In the genomic region with DNA sequence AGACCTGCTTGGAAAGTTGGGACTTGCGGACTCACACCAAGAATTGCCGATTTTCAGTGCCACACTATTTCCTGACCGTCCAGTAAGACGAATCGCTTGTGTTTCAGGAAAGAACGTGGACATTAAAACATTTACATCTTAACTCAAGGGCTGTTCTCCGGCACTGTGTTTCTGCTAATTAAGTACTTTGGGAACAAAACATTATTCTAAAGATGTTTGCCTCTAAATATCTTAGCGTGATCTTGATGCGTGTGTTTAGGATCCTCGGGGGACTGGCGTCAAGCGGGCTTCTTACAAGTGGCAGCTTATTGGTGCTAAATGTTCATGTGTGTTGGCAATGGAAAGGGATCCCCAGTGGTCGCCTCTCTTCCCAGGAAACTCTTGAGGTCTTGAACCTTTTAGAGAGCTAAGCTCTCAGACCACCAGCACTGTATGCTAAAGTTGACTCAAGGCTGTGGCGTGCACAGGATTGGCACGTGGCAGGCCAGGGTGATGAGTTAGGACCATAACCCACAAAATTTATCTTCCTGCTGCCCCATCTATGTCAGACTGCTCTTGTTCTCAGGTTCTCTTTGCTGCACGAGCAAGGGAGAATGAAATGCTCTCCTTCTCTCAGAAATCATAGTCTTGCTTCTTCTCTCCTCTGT, we compare ENCODE assay signal across 17 mouse cellular contexts. TPM values are rescaled to one million over a fixed set of nuclear protein-coding genes. Genes with fewer than 3 reads are reported as not detected.
DNase-seq lines count a peak whose midpoint lies in the region; ATAC-seq and TF ChIP-seq lines count a peak whose summit lies in the region.
"Had no signal": no experiment of that assay in that cellular context is flagged by ENCODE, and none has a peak within 500 bp of the region (broad histone marks: within the 10 kb centered on the region; RNA-seq: fewer than 3 reads in every experiment).

No protein-coding gene starts in this region.

- no peaks in the 10 kb centered on the region; the same call in 1 of the 2 replicates for H3K27me3 ChIP-seq in forebrain, postnatal 0 days (ENCODE audit: insufficient read depth, low read length)
- H3K27me3 ChIP-seq in forebrain, embryonic 11.5 days (ENCODE audit: control insufficient read depth, insufficient read depth, low read length) = peaks cover 3% of the 10 kb centered on the region
- peaks cover 27% of the 10 kb centered on the region for H3K27me3 ChIP-seq in liver, embryonic 15.5 days
- peaks cover 24% of the 10 kb centered on the region for H3K27me3 ChIP-seq in liver, postnatal 0 days (ENCODE audit: insufficient read depth, low read length)
- 0 out of 2 replicates have a peak, but pooled peaks cover 5% of the 10 kb centered on the region for H3K27me3 ChIP-seq in hindbrain, embryonic 15.5 days
- no peaks in the 10 kb centered on the region for H3K27me3 ChIP-seq in midbrain, postnatal 0 days (ENCODE audit: insufficient read depth, low read length)

- H3K36me3 ChIP-seq in forebrain, postnatal 0 days (ENCODE audit: insufficient read depth) = no peaks in the 10 kb centered on the region
- H3K36me3 ChIP-seq in forebrain, embryonic 11.5 days (ENCODE audit: control insufficient read depth, insufficient read depth, low read length) = no peaks in the 10 kb centered on the region
- H3K36me3 ChIP-seq in liver, embryonic 15.5 days (replicated peaks) = 0 out of 2 replicates have a peak, but pooled peaks cover 4% of the 10 kb centered on the region
- H3K36me3 ChIP-seq in liver, postnatal 0 days (replicated peaks; ENCODE audit: insufficient read depth, low read length) = no peaks in the 10 kb centered on the region
- H3K36me3 ChIP-seq in hindbrain, embryonic 15.5 days = no peaks in the 10 kb centered on the region
- H3K36me3 ChIP-seq in midbrain, postnatal 0 days (ENCODE audit: insufficient read depth, low read length) = no peaks in the 10 kb centered on the region

- WGBS in forebrain, postnatal 0 days = 93% methylated on average over 16 of the region's 16 CpGs
- 96% methylated on average over 16 of the region's 16 CpGs for WGBS in forebrain, embryonic 11.5 days
- 91% methylated on average over 16 of the region's 16 CpGs for WGBS in liver, embryonic 15.5 days (ENCODE audit: insufficient replicate concordance)
- WGBS in liver, postnatal 0 days (ENCODE audit: insufficient replicate concordance) = 92% methylated on average over 16 of the region's 16 CpGs
- WGBS in hindbrain, embryonic 15.5 days = 92% methylated on average over 16 of the region's 16 CpGs
- 92% methylated on average over 16 of the region's 16 CpGs for WGBS in midbrain, postnatal 0 days

- H3K4me3 ChIP-seq in forebrain, postnatal 0 days (ENCODE audit: low read depth, low read length) = no peak overlapping the region
- H3K4me3 ChIP-seq in forebrain, embryonic 11.5 days (ENCODE audit: low read depth, low read length) = no peak overlapping the region
- no peak overlapping the region for H3K4me3 ChIP-seq in liver, embryonic 15.5 days (replicated peaks)
- H3K4me3 ChIP-seq in liver, postnatal 0 days (ENCODE audit: low read depth, low read length) = no peak overlapping the region
- no peak overlapping the region for H3K4me3 ChIP-seq in hindbrain, embryonic 15.5 days
- H3K4me3 ChIP-seq in midbrain, postnatal 0 days (ENCODE audit: low read depth, low read length) = no peak overlapping the region

- H3K4me2 ChIP-seq in forebrain, postnatal 0 days (ENCODE audit: low read depth) = 0 out of 2 replicates have a peak overlapping the region, but pooled peaks have one; percentile 92
- no peak overlapping the region for H3K4me2 ChIP-seq in forebrain, embryonic 11.5 days (ENCODE audit: low read depth, low read length, severe bottlenecking)
- peak overlapping the region; percentile 97; the same call in 1 of the 2 replicates for H3K4me2 ChIP-seq in liver, embryonic 15.5 days
- H3K4me2 ChIP-seq in liver, postnatal 0 days (ENCODE audit: low read depth, low read length) = no peak overlapping the region
- peak overlapping the region; percentile 91; the same call in 1 of the 2 replicates for H3K4me2 ChIP-seq in hindbrain, embryonic 15.5 days
- H3K4me2 ChIP-seq in midbrain, postnatal 0 days (ENCODE audit: low read depth, low read length, poor library complexity, severe bottlenecking) = 0 out of 2 replicates have a peak overlapping the region, but pooled peaks have one; percentile 96

- no peak overlapping the region for H3K27ac ChIP-seq in forebrain, postnatal 0 days (ENCODE audit: low read depth, low read length)
- H3K27ac ChIP-seq in forebrain, embryonic 11.5 days (ENCODE audit: low read depth, low read length) = no peak overlapping the region
- H3K27ac ChIP-seq in liver, embryonic 15.5 days (replicated peaks) = no peak overlapping the region
- no peak overlapping the region for H3K27ac ChIP-seq in liver, postnatal 0 days (ENCODE audit: low read depth)
- H3K27ac ChIP-seq in hindbrain, embryonic 15.5 days (replicated peaks) = no peak overlapping the region
- no peak overlapping the region for H3K27ac ChIP-seq in midbrain, postnatal 0 days (ENCODE audit: low read depth, low read length)
- H3K27ac ChIP-seq: macrophage had no signal

- no peak for ATAC-seq in forebrain, postnatal 0 days
- ATAC-seq in forebrain, embryonic 11.5 days (replicated peaks; ENCODE audit: low FRiP score) = no peak
- no peak for ATAC-seq in liver, embryonic 15.5 days (ENCODE audit: insufficient read depth)
- ATAC-seq in liver, postnatal 0 days = no peak
- no peak for ATAC-seq in hindbrain, embryonic 15.5 days (ENCODE audit: low FRiP score, low read depth)
- no peak for ATAC-seq in midbrain, postnatal 0 days (ENCODE audit: low FRiP score)

- no peak overlapping the region for H3K9ac ChIP-seq in forebrain, postnatal 0 days
- H3K9ac ChIP-seq in forebrain, embryonic 11.5 days (ENCODE audit: low read length) = no peak overlapping the region
- H3K9ac ChIP-seq in liver, embryonic 15.5 days = 0 out of 2 replicates have a peak overlapping the region, but pooled peaks have one; percentile 8
- H3K9ac ChIP-seq in liver, postnatal 0 days (replicated peaks) = no peak overlapping the region
- H3K9ac ChIP-seq in hindbrain, embryonic 15.5 days = no peak overlapping the region
- H3K9ac ChIP-seq in midbrain, postnatal 0 days (replicated peaks; ENCODE audit: low read length, poor library complexity, severe bottlenecking) = no peak overlapping the region

- no peak for TF ChIP-seq CTCF in forebrain, postnatal 0 days (IDR thresholded peaks at IDR 0.05; ENCODE audit: low read depth)
- no peak for TF ChIP-seq CTCF in liver, postnatal 0 days (IDR thresholded peaks at IDR 0.05; ENCODE audit: low read depth)
- no peak for TF ChIP-seq CTCF in midbrain, postnatal 0 days (IDR thresholded peaks at IDR 0.05)

- DNase-seq in forebrain, postnatal 0 days = no peak
- no peak for DNase-seq in forebrain, embryonic 11.5 days (ENCODE audit: low spot score)
- DNase-seq in liver, postnatal 0 days = no peak
- no peak for DNase-seq in midbrain, postnatal 0 days (ENCODE audit: low spot score)
- no peak for DNase-seq in cerebellum, adult 9-11 months
- DNase-seq: adrenal gland, postnatal 10 days; cerebellum, adult 11 months; cerebellum, postnatal 25 days; gastrocnemius, postnatal 10 days; heart, postnatal 10 days; lung, adult 2 months; right cerebral cortex, postnatal 25 days; thymus, postnatal 4 days had no signal

- peaks cover 21% of the 10 kb centered on the region for H3K4me1 ChIP-seq in forebrain, postnatal 0 days (ENCODE audit: insufficient read depth)
- peaks cover 4% of the 10 kb centered on the region; the same call in 1 of the 2 replicates for H3K4me1 ChIP-seq in forebrain, embryonic 11.5 days (replicated peaks; ENCODE audit: control insufficient read depth, insufficient read depth, low read length)
- peaks cover 63% of the 10 kb centered on the region for H3K4me1 ChIP-seq in liver, embryonic 15.5 days (replicated peaks)
- peaks cover 35% of the 10 kb centered on the region for H3K4me1 ChIP-seq in liver, postnatal 0 days (ENCODE audit: insufficient read depth)
- peaks cover 32% of the 10 kb centered on the region for H3K4me1 ChIP-seq in hindbrain, embryonic 15.5 days (replicated peaks)
- peaks cover 11% of the 10 kb centered on the region; the same call in 1 of the 2 replicates for H3K4me1 ChIP-seq in midbrain, postnatal 0 days (ENCODE audit: insufficient read depth, low read length)

- TF ChIP-seq EP300 in liver, postnatal 0 days (IDR thresholded peaks at IDR 0.05; ENCODE audit: low read depth) = no peak

- H3K9me3 ChIP-seq in forebrain, postnatal 0 days (ENCODE audit: low read length) = no peaks in the 10 kb centered on the region
- no peaks in the 10 kb centered on the region for H3K9me3 ChIP-seq in forebrain, embryonic 11.5 days (ENCODE audit: control insufficient read depth, low read length)
- H3K9me3 ChIP-seq in liver, embryonic 15.5 days (replicated peaks) = no peaks in the 10 kb centered on the region
- H3K9me3 ChIP-seq in liver, postnatal 0 days (ENCODE audit: low read length) = no peaks in the 10 kb centered on the region
- no peaks in the 10 kb centered on the region for H3K9me3 ChIP-seq in hindbrain, embryonic 15.5 days
- no peaks in the 10 kb centered on the region for H3K9me3 ChIP-seq in midbrain, postnatal 0 days (ENCODE audit: low read length)

RNA-seq across cellular contexts. Expression of a gene that starts 2.2 kb away (rescaled TPM):
- total RNA-seq in forebrain, postnatal 0 days (2014; rRNA removed) = 16.1 and 23.0 TPM in 2 replicates
- 18.2 TPM in 2 replicates for polyA plus RNA-seq in forebrain, postnatal 0 days (2015; fragmentation: Nextera tagmentation; extraction: Ambion mirVana)
- polyA plus RNA-seq in forebrain, embryonic 11.5 days (2014; fragmentation: Nextera tagmentation; extraction: Ambion mirVana) = 16.0 and 16.5 TPM in 2 replicates
- polyA plus RNA-seq in liver, embryonic 15.5 days (2015; fragmentation: Nextera tagmentation; extraction: Ambion mirVana) = 13.8 and 14.7 TPM in 2 replicates
- polyA plus RNA-seq in liver, postnatal 0 days (2015; fragmentation: Nextera tagmentation; extraction: Ambion mirVana) = 7.2 and 8.5 TPM in 2 replicates
- 19.3 and 23.6 TPM in 2 replicates for polyA plus RNA-seq in hindbrain, embryonic 15.5 days (2015; fragmentation: Nextera tagmentation; extraction: Ambion mirVana)
- total RNA-seq in midbrain, postnatal 0 days (2014; rRNA removed) = 23.6 and 27.8 TPM in 2 replicates
- 20.3 and 20.9 TPM in 2 replicates for polyA plus RNA-seq in midbrain, postnatal 0 days (2015; fragmentation: Nextera tagmentation; extraction: Ambion mirVana)

RNA-seq across cellular contexts. Expression of a gene that starts 57.0 kb away (rescaled TPM):
- total RNA-seq in forebrain, postnatal 0 days (2014; rRNA removed) = 0.54 and 0.81 TPM in 2 replicates
- 0.62 and 0.85 TPM in 2 replicates for polyA plus RNA-seq in forebrain, postnatal 0 days (2015; fragmentation: Nextera tagmentation; extraction: Ambion mirVana)
- not detected in 2 replicates for polyA plus RNA-seq in forebrain, embryonic 11.5 days (2014; fragmentation: Nextera tagmentation; extraction: Ambion mirVana)
- 0.06 TPM in 1 of 2 replicates, not detected in the other for polyA plus RNA-seq in liver, embryonic 15.5 days (2015; fragmentation: Nextera tagmentation; extraction: Ambion mirVana)
- not detected in 2 replicates for polyA plus RNA-seq in liver, postnatal 0 days (2015; fragmentation: Nextera tagmentation; extraction: Ambion mirVana)
- 0.16 and 0.19 TPM in 2 replicates for polyA plus RNA-seq in hindbrain, embryonic 15.5 days (2015; fragmentation: Nextera tagmentation; extraction: Ambion mirVana)
- 0.42 and 0.55 TPM in 2 replicates for total RNA-seq in midbrain, postnatal 0 days (2014; rRNA removed)
- polyA plus RNA-seq in midbrain, postnatal 0 days (2015; fragmentation: Nextera tagmentation; extraction: Ambion mirVana) = 0.72 and 1.0 TPM in 2 replicates
- polyA plus RNA-seq: intestine, embryonic 14.5 days; macrophage had no signal

Comparison
In these comparisons a context has a peak if more than half of its experiments do, and no peak if none do; other contexts are left out.
1. H3K4me2 ChIP-seq: peak in forebrain, postnatal 0 days (single experiment), liver, embryonic 15.5 days (single experiment), hindbrain, embryonic 15.5 days (single experiment) and midbrain, postnatal 0 days (single experiment); none in forebrain, embryonic 11.5 days (single experiment) and liver, postnatal 0 days (single experiment).